Mouse (Mus musculus): Measurements from ENCODE around the gene Eng. TPM values are rescaled to one million over a fixed set of nuclear protein-coding genes. Genes with fewer than 3 reads are reported as not detected.

Gene Eng
- total and polyA plus RNA-seq, 3 experiments: 0.08 to 0.47 (median 0.13) TPM

GRCm38 (mm10) chr2:32620682-32621516 is 25.5 kb upstream of the Eng start:
- TF ChIP-seq HCFC1 (IDR thresholded peaks at IDR 0.05; ENCODE audit: low read depth, low read length): no peak
- no peak for TF ChIP-seq JUN (IDR thresholded peaks at IDR 0.05; ENCODE audit: insufficient read depth, low read depth, low read length)
- no peak for TF ChIP-seq SIN3A (IDR thresholded peaks at IDR 0.05; ENCODE audit: low read length)
- TF ChIP-seq MYC (IDR thresholded peaks at IDR 0.05; ENCODE audit: low read depth, low read length): no peak
- no peak for TF ChIP-seq E2F4 (IDR thresholded peaks at IDR 0.05; ENCODE audit: insufficient replicate concordance, low read depth, low read length)
- no peak for TF ChIP-seq MEF2A (IDR thresholded peaks at IDR 0.05; ENCODE audit: borderline replicate concordance, low read depth, low read length)
- no peak for TF ChIP-seq POLR2A (IDR thresholded peaks at IDR 0.05; ENCODE audit: low read depth, low read length)
- no peak for TF ChIP-seq ZMIZ1 (IDR thresholded peaks at IDR 0.05; ENCODE audit: low read depth, low read length)
- no peak for TF ChIP-seq MAZ (IDR thresholded peaks at IDR 0.05; ENCODE audit: low read depth, low read length)
- no peak for TF ChIP-seq IRF4 (IDR thresholded peaks at IDR 0.05; ENCODE audit: low read depth, low read length)
- TF ChIP-seq GABPA (IDR thresholded peaks at IDR 0.05; ENCODE audit: insufficient replicate concordance, low read depth, low read length): no peak
- TF ChIP-seq ZC3H11A (IDR thresholded peaks at IDR 0.05; ENCODE audit: low read depth, low read length): no peak
- TF ChIP-seq NRF1 (IDR thresholded peaks at IDR 0.05; ENCODE audit: low read depth, low read length): no peak
- no peak for TF ChIP-seq MXI1 (IDR thresholded peaks at IDR 0.05; ENCODE audit: low read depth, low read length)
- no peak for TF ChIP-seq MAFK (IDR thresholded peaks at IDR 0.05; ENCODE audit: insufficient replicate concordance, low read length)
- TF ChIP-seq USF1 (IDR thresholded peaks at IDR 0.05; ENCODE audit: low read depth, low read length): no peak
- no peak for TF ChIP-seq ELF1 (IDR thresholded peaks at IDR 0.05; ENCODE audit: low read depth, low read length)
- no peak for TF ChIP-seq NELFE (IDR thresholded peaks at IDR 0.05; ENCODE audit: low read depth, low read length)
- TF ChIP-seq TCF12 (IDR thresholded peaks at IDR 0.05; ENCODE audit: low read depth, low read length): no peak
- Histone ChIP-seq H3K27ac (ENCODE audit: insufficient read depth, low read depth) (no peak overlapping the region), H3K36me3 (replicated peaks in 1 of 2; ENCODE audit: control insufficient read depth in 1 of 2, insufficient read depth in 1 of 2, low read length in 1 of 2) (peaks cover 27 to 64% of the 10 kb centered on the region in 2 experiments), H3K4me3 (replicated peaks in 1 of 3; ENCODE audit: low read depth in 2 of 3, low read length in 2 of 3, poor library complexity in 1 of 3) (no peak overlapping the region), H3K4me2 (ENCODE audit: insufficient read depth, low read depth, poor library complexity, severe bottlenecking) (no peak overlapping the region), H3K9ac (ENCODE audit: insufficient read depth, low read depth) (no peak overlapping the region), H3K9me3 (replicated peaks; ENCODE audit: low read length) (peaks cover 7% of the 10 kb centered on the region), H3K4me1 (ENCODE audit: control insufficient read depth in 1 of 2, insufficient read depth in 2 of 2) (peaks cover under 1 to 16% of the 10 kb centered on the region in 2 experiments; a peak in 3 of 4 replicates), H3K79me2 (replicated peaks; ENCODE audit: control insufficient read depth, extremely low read depth, insufficient read depth, poor library complexity, severe bottlenecking) (no peaks in the 10 kb centered on the region), H3K27me3 (replicated peaks) (no peaks in the 10 kb centered on the region)
- DNase-seq (ENCODE audit: extremely low read depth): no peak
- dilution Hi-C loops (cut with MboI; ENCODE audit: extremely low pct_ligation_motif_present, extremely low pct_unique_long_range_greater_than_20kb, low sequenced_read_pairs) (no loop called here), in situ Hi-C loops (cut with MboI; ENCODE audit: low pct_ligation_motif_present, low pct_unique_long_range_greater_than_20kb, low sequenced_read_pairs) (no loop called here)

- DNase-seq (ENCODE audit: extremely low read depth): no peak
- dilution Hi-C loops (cut with MboI; ENCODE audit: extremely low pct_ligation_motif_present, extremely low pct_unique_long_range_greater_than_20kb, low sequenced_read_pairs): no loop called here
- Histone ChIP-seq H3K4me2 (ENCODE audit: insufficient read depth, low read depth, poor library complexity, severe bottlenecking) (no peak within 1 kb of the TSS), H3K27me3 (replicated peaks) (no peaks in the 10 kb centered on the region), H3K36me3 (replicated peaks in 1 of 2; ENCODE audit: control insufficient read depth in 1 of 2, insufficient read depth in 1 of 2, low read length in 1 of 2) (peaks cover 25 to 58% of the 10 kb centered on the region in 2 experiments), H3K27ac (ENCODE audit: insufficient read depth, low read depth) (no peak within 1 kb of the TSS), H3K4me3 (replicated peaks in 1 of 3; ENCODE audit: low read depth in 2 of 3, low read length in 2 of 3, poor library complexity in 1 of 3) (no peak within 1 kb of the TSS), H3K9ac (ENCODE audit: insufficient read depth, low read depth) (no peak within 1 kb of the TSS), H3K79me2 (replicated peaks; ENCODE audit: control insufficient read depth, extremely low read depth, insufficient read depth, poor library complexity, severe bottlenecking) (no peaks in the 10 kb centered on the region), H3K9me3 (replicated peaks; ENCODE audit: low read length) (peaks cover 7% of the 10 kb centered on the region), H3K4me1 (ENCODE audit: control insufficient read depth in 1 of 2, insufficient read depth in 2 of 2) (peaks cover 6 to 22% of the 10 kb centered on the region in 2 experiments)
- in situ Hi-C loops (cut with MboI; ENCODE audit: low pct_ligation_motif_present, low pct_unique_long_range_greater_than_20kb, low sequenced_read_pairs): no loop called here
- no peak for TF ChIP-seq TBP (conservative IDR thresholded peaks at IDR 0.05; ENCODE audit: low read depth, low read length)
- TF ChIP-seq RAD21 (IDR thresholded peaks at IDR 0.05; ENCODE audit: low read depth, low read length): no peak
- no peak for TF ChIP-seq MAX (IDR thresholded peaks at IDR 0.05; ENCODE audit: low read length)
- TF ChIP-seq SMC3 (IDR thresholded peaks at IDR 0.05; ENCODE audit: low read depth, low read length): no peak
- TF ChIP-seq USF2 (conservative IDR thresholded peaks at IDR 0.05; ENCODE audit: low read depth, low read length): no peak
- TF ChIP-seq USF1 (IDR thresholded peaks at IDR 0.05; ENCODE audit: low read depth, low read length): no peak
- TF ChIP-seq UBTF (IDR thresholded peaks at IDR 0.05; ENCODE audit: low read depth, low read length): no peak
- TF ChIP-seq POLR2A (IDR thresholded peaks at IDR 0.05; ENCODE audit: low read depth, low read length): no peak
- TF ChIP-seq CHD1 (IDR thresholded peaks at IDR 0.05; ENCODE audit: low read depth, low read length): no peak
- TF ChIP-seq MEF2A (IDR thresholded peaks at IDR 0.05; ENCODE audit: borderline replicate concordance, low read depth, low read length): no peak
- no peak for TF ChIP-seq CHD2 (IDR thresholded peaks at IDR 0.05; ENCODE audit: low read length)
- no peak for TF ChIP-seq TCF12 (IDR thresholded peaks at IDR 0.05; ENCODE audit: low read depth, low read length)
- TF ChIP-seq RCOR1 (conservative IDR thresholded peaks at IDR 0.05; ENCODE audit: low read depth, low read length): no peak
- TF ChIP-seq MAFK (IDR thresholded peaks at IDR 0.05; ENCODE audit: insufficient replicate concordance, low read length): no peak
- no peak for TF ChIP-seq POLR2AphosphoS2 (IDR thresholded peaks at IDR 0.05; ENCODE audit: low read depth, low read length)
- no peak for TF ChIP-seq ZNF384 (IDR thresholded peaks at IDR 0.05; ENCODE audit: low read depth, low read length)
- no peak for TF ChIP-seq IRF4 (IDR thresholded peaks at IDR 0.05; ENCODE audit: low read depth, low read length)
- no peak for TF ChIP-seq BHLHE40 (IDR thresholded peaks at IDR 0.05; ENCODE audit: low read depth, low read length)
- no peak for TF ChIP-seq MXI1 (IDR thresholded peaks at IDR 0.05; ENCODE audit: low read depth, low read length)
- no peak for TF ChIP-seq ELF1 (IDR thresholded peaks at IDR 0.05; ENCODE audit: low read depth, low read length)
Measured at GRCm38 (mm10) chr2:32621517-32621859, 24.9 kb upstream of the Eng start, which contains the start of gene Ak1. Gene Ak1 (plus strand): TSS chr2:32621758.
